Mouse (Mus musculus) limb, embryonic 13.5 days (tissue): Measurements from ENCODE around the gene Hdlbp. TPM values are rescaled to one million over a fixed set of nuclear protein-coding genes. Genes with fewer than 3 reads are reported as not detected.
"Not testable (repeated sequence)": the region's sequence is repeated elsewhere in the genome, so short reads cannot be mapped to it uniquely, and the experiment has no call there.

ENCODE experiments used
- ATAC-seq: fragments of 200-750 bp; cut with Nextera tagmentation; 2 replicates; pipeline ENCODE4 v1.8.0; 2017; ENCODE audit warnings: low read depth, moderate number of reproducible peaks, moderate TSS enrichment; ENCODE audit not compliant: low FRiP score
- H3K27ac ChIP-seq: fragments of 300-500 bp; sonication (generic); 2 replicates; pipeline ENCODE4 v1.5.1; 2015; ENCODE audit warnings: inconsistent platforms, mild to moderate bottlenecking, moderate library complexity
- H3K27me3 ChIP-seq: fragments of 300-500 bp; sonication (generic); 2 replicates; pipeline ENCODE4 v1.6.1; 2015; ENCODE audit warnings: mild to moderate bottlenecking, inconsistent platforms
- H3K36me3 ChIP-seq: fragments of 300-500 bp; sonication (generic); 2 replicates; pipeline ENCODE4 v1.6.1; 2015; ENCODE audit warnings: inconsistent platforms, mild to moderate bottlenecking, moderate library complexity
- H3K4me1 ChIP-seq: fragments of 300-500 bp; sonication (generic); 2 replicates; pipeline ENCODE4 v1.6.1; 2015; ENCODE audit warnings: inconsistent platforms
- H3K4me2 ChIP-seq: fragments of 300-500 bp; sonication (generic); replicated peaks from 2 replicates; pipeline ENCODE4 v1.6.1; 2015; ENCODE audit warnings: inconsistent platforms, mild to moderate bottlenecking, moderate library complexity
- H3K4me3 ChIP-seq: fragments of 300-500 bp; sonication (generic); 2 replicates; pipeline ENCODE4 v1.5.1; 2015; ENCODE audit warnings: moderate library complexity, mild to moderate bottlenecking, inconsistent platforms
- H3K9ac ChIP-seq: fragments of 300-500 bp; sonication (generic); 2 replicates; pipeline ENCODE4 v1.6.1; 2015; ENCODE audit warnings: mild to moderate bottlenecking, inconsistent platforms
- H3K9me3 ChIP-seq: fragments of 300-500 bp; sonication (generic); 2 replicates; pipeline ENCODE4 v1.6.1; 2016; ENCODE audit warnings: inconsistent platforms
- WGBS: fragments of 180-500 bp; shearing (Covaris S2); methylation state at CpG from one replicate; pipeline ENCODE4 v1.1.7; 2015; 5-methylcytosine and 5-hydroxymethylcytosine counted together
- polyA plus RNA-seq: library from polyadenylated mRNA; unstranded; fragments of >200 nt; fragmentation: Nextera tagmentation; extraction: Ambion mirVana; gene quantifications from 2 replicates; pipeline ENCODE4 v1.2.1, GENCODE M21; 2015

Gene Hdlbp
- polyA plus RNA-seq: 185 and 201 TPM in 2 replicates

- 0 out of 2 replicates have a peak, but pooled peaks cover 3% of the 10 kb centered on the region for H3K36me3 ChIP-seq
- peak within 1 kb of the TSS; percentile 87 for H3K9ac ChIP-seq
- peak within 1 kb of the TSS; percentile 71 for H3K4me3 ChIP-seq
- H3K27ac ChIP-seq: peak within 1 kb of the TSS; percentile 92
- H3K4me2 ChIP-seq: peak within 1 kb of the TSS; percentile 73
- H3K27me3 ChIP-seq: no peaks in the 10 kb centered on the region
- H3K9me3 ChIP-seq: no peaks in the 10 kb centered on the region
- peaks cover 12% of the 10 kb centered on the region for H3K4me1 ChIP-seq
- under 1% methylated on average over 74 of the region's 74 CpGs for WGBS
- ATAC-seq: peak; percentile 95
Measured at GRCm38 (mm10) chr1:93478586-93479475, at the start of gene Hdlbp. Gene Hdlbp (minus strand): TSS chr1:93478815.

- no peak overlapping the region for H3K9ac ChIP-seq
- H3K4me1 ChIP-seq: no peaks in the 10 kb centered on the region
- no peak overlapping the region for H3K4me3 ChIP-seq
- WGBS: 80% methylated on average over 1 of the region's 1 CpGs
- no peak overlapping the region for H3K27ac ChIP-seq
- no peak for ATAC-seq
- H3K36me3 ChIP-seq: peaks cover 6% of the 10 kb centered on the region; the same call in 1 of the 2 replicates
- H3K4me2 ChIP-seq: no peak overlapping the region
- H3K9me3 ChIP-seq: no peaks in the 10 kb centered on the region
- H3K27me3 ChIP-seq: no peaks in the 10 kb centered on the region
Measured at GRCm38 (mm10) chr1:93522325-93522724, 43.7 kb upstream of the Hdlbp start.

GRCm38 (mm10) chr1:93521491-93521890 lies 42.9 kb upstream of the Hdlbp start:
- Histone ChIP-seq H3K4me3 (no peak overlapping the region), H3K27me3 (no peaks in the 10 kb centered on the region), H3K4me1 (no peaks in the 10 kb centered on the region), H3K36me3 (peaks cover 6% of the 10 kb centered on the region; the same call in 1 of the 2 replicates), H3K4me2 (no peak overlapping the region), H3K9me3 (no peaks in the 10 kb centered on the region), H3K27ac (no peak overlapping the region), H3K9ac (no peak overlapping the region)
- ATAC-seq: no peak
- WGBS: 74% methylated on average over 2 of the region's 2 CpGs

- Histone ChIP-seq H3K4me1 (peaks cover 21% of the 10 kb centered on the region), H3K27ac (no peak overlapping the region), H3K9me3 (no peaks in the 10 kb centered on the region), H3K9ac (peak overlapping the region; percentile 48; the same call in 1 of the 2 replicates), H3K36me3 (peaks cover 10% of the 10 kb centered on the region), H3K4me2 (peak overlapping the region; percentile 82), H3K4me3 (peak overlapping the region; percentile 78), H3K27me3 (no peaks in the 10 kb centered on the region)
- ATAC-seq: no peak
- 71% methylated on average over 14 of the region's 14 CpGs for WGBS
Measured at GRCm38 (mm10) chr1:93513221-93513620, 34.6 kb upstream of the Hdlbp start.

- Histone ChIP-seq H3K27ac (peak overlapping the region; percentile 72; the same call in 1 of the 2 replicates), H3K9me3 (no peaks in the 10 kb centered on the region), H3K9ac (peak overlapping the region; percentile 81), H3K36me3 (peaks cover 10% of the 10 kb centered on the region), H3K4me1 (peaks cover 21% of the 10 kb centered on the region), H3K4me3 (peak overlapping the region; percentile 78), H3K27me3 (no peaks in the 10 kb centered on the region), H3K4me2 (peak overlapping the region; percentile 82)
- peak; percentile 50 for ATAC-seq
- WGBS: 2% methylated on average over 15 of the region's 15 CpGs
Measured at GRCm38 (mm10) chr1:93512351-93512690, 33.7 kb upstream of the Hdlbp start.

GRCm38 (mm10) chr1:93511585-93512350 lies 33.2 kb upstream of the Hdlbp start, which contains the start of gene Farp2:
Gene Farp2 (plus strand): TSS chr1:93512079.
- ATAC-seq: peak; percentile 99
- H3K27ac ChIP-seq: peak within 1 kb of the TSS; percentile 72
- H3K4me2 ChIP-seq: peak within 1 kb of the TSS; percentile 82
- peaks cover 10% of the 10 kb centered on the region for H3K36me3 ChIP-seq
- H3K9me3 ChIP-seq: no peaks in the 10 kb centered on the region
- H3K4me3 ChIP-seq: peak within 1 kb of the TSS; percentile 78
- H3K9ac ChIP-seq: peak within 1 kb of the TSS; percentile 81
- under 1% methylated on average over 60 of the region's 71 CpGs for WGBS
- peaks cover 21% of the 10 kb centered on the region for H3K4me1 ChIP-seq
- no peaks in the 10 kb centered on the region for H3K27me3 ChIP-seq

GRCm38 (mm10) chr1:93508576-93508975 lies 30.0 kb upstream of the Hdlbp start:
- Histone ChIP-seq H3K36me3 (peaks cover 35% of the 10 kb centered on the region), H3K4me1 (peaks cover 19% of the 10 kb centered on the region)
- ATAC-seq, H3K9ac ChIP-seq, H3K9me3 ChIP-seq, H3K27ac ChIP-seq, H3K27me3 ChIP-seq, H3K4me2 ChIP-seq, H3K4me3 ChIP-seq: not testable (repeated sequence)
- 63% methylated on average over 1 of the region's 1 CpGs for WGBS

- Histone ChIP-seq H3K4me1 (peaks cover 7% of the 10 kb centered on the region), H3K4me2 (no peak overlapping the region), H3K9me3 (no peaks in the 10 kb centered on the region), H3K9ac (no peak overlapping the region), H3K36me3 (peaks cover 43% of the 10 kb centered on the region), H3K4me3 (no peak overlapping the region), H3K27me3 (no peaks in the 10 kb centered on the region), H3K27ac (no peak overlapping the region)
- 59% methylated on average over 10 of the region's 10 CpGs for WGBS
- no peak for ATAC-seq
Measured at GRCm38 (mm10) chr1:93506944-93507676, 28.5 kb upstream of the Hdlbp start.

- H3K27me3 ChIP-seq: no peaks in the 10 kb centered on the region
- H3K9me3 ChIP-seq: no peaks in the 10 kb centered on the region
- no peak for ATAC-seq
- no peak overlapping the region for H3K4me2 ChIP-seq
- H3K36me3 ChIP-seq: peaks cover 51% of the 10 kb centered on the region
- 89% methylated on average over 3 of the region's 3 CpGs for WGBS
- no peak overlapping the region for H3K9ac ChIP-seq
- no peak overlapping the region for H3K27ac ChIP-seq
- no peak overlapping the region for H3K4me3 ChIP-seq
- no peaks in the 10 kb centered on the region for H3K4me1 ChIP-seq
Measured at GRCm38 (mm10) chr1:93495312-93495711, 16.7 kb upstream of the Hdlbp start.

- ATAC-seq: not testable (repeated sequence)
Measured at GRCm38 (mm10) chr1:93486302-93486701, 7.7 kb upstream of the Hdlbp start.

GRCm38 (mm10) chr1:93479476-93480083 lies 965 bp upstream of the Hdlbp start:
- Histone ChIP-seq H3K27me3 (no peaks in the 10 kb centered on the region), H3K4me2 (peak overlapping the region; percentile 73), H3K4me1 (peaks cover 12% of the 10 kb centered on the region), H3K9ac (peak overlapping the region; percentile 87), H3K9me3 (no peaks in the 10 kb centered on the region), H3K4me3 (peak overlapping the region; percentile 71), H3K27ac (peak overlapping the region; percentile 92), H3K36me3 (0 out of 2 replicates have a peak, but pooled peaks cover under 1% of the 10 kb centered on the region)
- WGBS: 6% methylated on average over 23 of the region's 23 CpGs
- no peak for ATAC-seq

More at GRCm38 (mm10) chr1:93486302-93486701, 7.7 kb upstream of the Hdlbp start:
- not testable (repeated sequence) for H3K9ac ChIP-seq, H3K4me3 ChIP-seq, H3K4me1 ChIP-seq, H3K27me3 ChIP-seq, H3K27ac ChIP-seq, H3K9me3 ChIP-seq, H3K4me2 ChIP-seq, H3K36me3 ChIP-seq
- WGBS: 82% methylated on average over 3 of the region's 3 CpGs
